Mouse (Mus musculus): Measurements from ENCODE around the gene Usp36. TPM values are rescaled to one million over a fixed set of nuclear protein-coding genes. Genes with fewer than 3 reads are reported as not detected.

Gene Usp36
- polyA plus RNA-seq, 1 experiment from 2014 or later = 21.3 TPM

DNA sequence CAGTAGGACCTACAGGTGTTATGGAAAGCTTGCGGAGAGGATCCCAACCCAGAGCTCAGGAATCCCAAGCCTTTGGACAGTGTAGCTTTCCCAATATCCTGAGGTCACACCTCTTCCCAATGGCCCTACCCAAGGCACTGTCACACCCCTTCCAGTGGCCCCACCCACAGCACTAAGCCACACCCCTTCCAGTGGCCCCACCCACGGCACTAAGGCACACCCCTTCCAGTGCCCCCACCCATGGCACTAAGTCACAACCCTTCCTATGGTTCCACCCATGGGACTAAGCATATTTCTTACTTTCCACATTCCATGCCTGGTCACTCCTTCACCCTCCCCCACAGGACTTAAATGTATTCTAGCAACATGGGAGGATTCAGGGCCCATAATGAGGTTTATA, 8.8 kb upstream of the Usp36 start:
- ATAC-seq (ENCODE audit: insufficient number of reproducible peaks, insufficient read depth, low FRiP score, low TSS enrichment, low read depth) = no peak
- Histone ChIP-seq H3K27ac (no peak overlapping the region), H3K27me3 (no peaks in the 10 kb centered on the region), H3K9ac (replicated peaks) (no peak overlapping the region), H3K9me3 (no peaks in the 10 kb centered on the region), H3K36me3 (peaks cover 35% of the 10 kb centered on the region), H3K4me2 (no peak overlapping the region), H3K4me1 (replicated peaks) (no peaks in the 10 kb centered on the region), H3K4me3 (replicated peaks) (no peak overlapping the region)
- WGBS = 84% methylated on average over 2 of the region's 2 CpGs

DNA sequence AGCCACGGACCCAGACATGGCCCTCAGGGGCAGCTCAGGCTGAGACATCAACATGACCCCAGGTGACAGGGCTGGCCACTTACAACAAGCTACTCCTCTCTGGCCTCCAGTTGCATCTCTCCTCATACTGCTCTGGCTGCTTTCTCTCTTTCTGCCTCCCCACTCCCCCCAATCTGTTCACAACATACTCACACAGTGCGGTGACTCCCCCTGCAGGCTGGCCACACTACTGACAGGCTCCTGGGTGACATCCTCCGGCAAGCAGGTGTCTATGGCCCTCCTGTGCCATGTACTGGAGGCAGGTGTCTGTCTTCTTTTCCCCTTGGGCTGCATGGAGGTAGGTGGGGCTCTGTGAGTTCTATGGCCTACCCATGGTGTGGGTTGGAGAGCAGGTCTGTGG, 7.9 kb upstream of the Usp36 start:
- Histone ChIP-seq H3K4me2 (no peak overlapping the region), H3K4me1 (replicated peaks) (no peaks in the 10 kb centered on the region), H3K27ac (no peak overlapping the region), H3K9me3 (no peaks in the 10 kb centered on the region), H3K4me3 (replicated peaks) (no peak overlapping the region), H3K27me3 (no peaks in the 10 kb centered on the region), H3K9ac (replicated peaks) (no peak overlapping the region), H3K36me3 (peaks cover 26% of the 10 kb centered on the region)
- WGBS = 76% methylated on average over 3 of the region's 3 CpGs
- no peak for ATAC-seq (ENCODE audit: insufficient number of reproducible peaks, insufficient read depth, low FRiP score, low TSS enrichment, low read depth)

DNA sequence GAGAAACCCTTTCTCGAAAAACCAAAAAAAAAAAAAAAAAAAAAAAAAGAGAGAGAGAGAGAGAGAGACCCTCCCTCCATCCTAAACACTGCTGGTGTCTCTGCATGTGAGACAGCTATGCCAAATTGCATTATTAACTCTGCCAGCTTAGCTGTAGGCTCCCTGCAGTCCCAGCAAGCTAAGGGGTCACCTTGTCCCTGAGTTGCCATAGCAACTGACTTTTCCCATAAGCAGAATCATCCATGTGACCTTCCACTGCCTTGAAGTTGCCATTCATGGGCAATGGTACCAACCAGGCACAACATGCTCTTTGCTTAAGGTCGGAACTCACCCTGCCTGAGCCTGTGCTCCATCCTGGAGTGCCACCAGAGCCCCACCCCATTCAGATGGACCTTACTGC, 5.0 kb upstream of the Usp36 start:
- no peak overlapping the region for H3K27ac ChIP-seq
- no peak overlapping the region for H3K4me2 ChIP-seq
- 83% methylated on average over 2 of the region's 2 CpGs for WGBS
- H3K4me3 ChIP-seq (replicated peaks) = no peak overlapping the region
- no peak for ATAC-seq (ENCODE audit: insufficient number of reproducible peaks, insufficient read depth, low FRiP score, low TSS enrichment, low read depth)
- H3K27me3 ChIP-seq = no peaks in the 10 kb centered on the region
- H3K9me3 ChIP-seq = no peaks in the 10 kb centered on the region
- H3K9ac ChIP-seq (replicated peaks) = no peak overlapping the region
- 0 out of 2 replicates have a peak, but pooled peaks cover 3% of the 10 kb centered on the region for H3K36me3 ChIP-seq
- H3K4me1 ChIP-seq (replicated peaks) = peaks cover 4% of the 10 kb centered on the region

DNA sequence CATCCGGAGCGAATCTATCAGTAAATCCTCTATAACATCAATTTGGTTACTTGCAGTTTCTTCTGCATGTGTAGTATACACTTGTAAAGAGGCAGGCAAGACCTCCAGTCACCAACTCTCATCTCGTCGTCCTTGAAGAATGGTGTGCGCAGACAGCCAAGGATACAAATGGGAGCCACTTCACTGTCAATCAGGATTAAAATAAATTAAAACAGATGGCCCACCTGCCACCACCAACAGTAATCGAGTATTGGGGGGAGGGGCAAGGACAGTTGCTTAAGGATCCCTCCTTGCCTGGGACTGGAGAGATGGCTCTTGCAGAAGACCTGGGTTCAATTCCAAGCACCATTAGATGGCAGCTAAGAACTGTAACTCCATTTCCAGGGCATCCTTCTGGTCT, 2.6 kb upstream of the Usp36 start:
- H3K27ac ChIP-seq = no peak overlapping the region
- H3K4me2 ChIP-seq = no peak overlapping the region
- H3K9ac ChIP-seq (replicated peaks) = no peak overlapping the region
- H3K4me3 ChIP-seq (replicated peaks) = no peak overlapping the region
- no peaks in the 10 kb centered on the region for H3K9me3 ChIP-seq
- peaks cover 1% of the 10 kb centered on the region for H3K36me3 ChIP-seq
- 65% methylated on average over 6 of the region's 6 CpGs for WGBS
- ATAC-seq (ENCODE audit: insufficient number of reproducible peaks, insufficient read depth, low FRiP score, low TSS enrichment, low read depth) = no peak
- H3K4me1 ChIP-seq (replicated peaks) = peaks cover 15% of the 10 kb centered on the region
- no peaks in the 10 kb centered on the region for H3K27me3 ChIP-seq

DNA sequence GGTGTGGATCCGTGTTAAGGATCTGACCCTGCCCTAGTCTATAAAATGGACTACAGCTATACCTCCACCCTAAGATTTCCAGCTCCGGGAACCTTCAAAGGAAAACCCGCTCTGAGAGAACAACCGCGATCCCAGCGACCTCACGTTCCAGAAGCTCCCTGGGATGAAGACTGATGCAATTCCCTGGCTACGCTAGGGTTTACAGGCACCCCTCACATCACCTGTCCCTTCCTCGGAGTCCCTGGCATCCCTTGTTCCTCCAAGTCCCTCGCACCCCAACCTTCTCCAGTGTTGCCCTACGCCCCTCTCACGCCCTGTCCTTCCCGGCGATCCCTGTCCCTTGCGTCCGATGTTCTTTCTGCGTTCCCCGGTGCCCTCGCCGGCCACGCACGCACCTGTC, 482 bp downstream of the Usp36 start:
- Histone ChIP-seq H3K4me3 (replicated peaks) (peak overlapping the region; percentile 82), H3K27me3 (no peaks in the 10 kb centered on the region), H3K4me1 (replicated peaks) (peaks cover 15% of the 10 kb centered on the region), H3K9ac (replicated peaks) (peak overlapping the region; percentile 81), H3K36me3 (peaks cover 32% of the 10 kb centered on the region), H3K27ac (peak overlapping the region; percentile 69), H3K9me3 (no peaks in the 10 kb centered on the region), H3K4me2 (peak overlapping the region; percentile 85)
- WGBS = 1% methylated on average over 22 of the region's 22 CpGs
- ATAC-seq (ENCODE audit: insufficient number of reproducible peaks, insufficient read depth, low FRiP score, low TSS enrichment, low read depth) = no peak; the same call in 1 of the 2 replicates

DNA sequence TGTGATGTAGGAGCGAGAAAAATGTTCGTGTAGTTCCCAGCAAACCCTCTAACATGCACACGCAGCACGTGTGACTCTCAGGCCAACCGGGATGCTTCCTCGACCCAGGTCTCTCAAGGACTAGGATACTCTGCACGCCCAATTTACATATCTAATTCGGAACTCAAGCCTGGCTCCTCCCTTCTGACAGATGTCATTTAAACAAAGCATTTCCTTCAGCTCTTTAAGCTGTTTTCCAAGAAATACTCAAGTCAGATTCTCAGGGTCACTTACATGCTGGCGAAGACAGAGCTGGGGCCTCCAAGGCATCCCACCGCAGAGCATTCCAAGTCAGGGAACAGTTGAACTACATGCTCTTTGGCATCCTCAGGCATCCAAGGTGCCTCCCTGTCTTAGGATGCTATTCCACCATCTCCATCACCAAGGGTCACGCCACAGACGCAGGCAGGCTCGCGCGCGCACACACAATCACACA, 970 bp downstream of the Usp36 start:
- no peak for ATAC-seq (ENCODE audit: insufficient number of reproducible peaks, insufficient read depth, low FRiP score, low TSS enrichment, low read depth)
- Histone ChIP-seq H3K4me3 (replicated peaks) (peak overlapping the region; percentile 82), H3K9ac (replicated peaks) (peak overlapping the region; percentile 81), H3K4me2 (peak overlapping the region; percentile 85), H3K27me3 (no peaks in the 10 kb centered on the region), H3K36me3 (peaks cover 37% of the 10 kb centered on the region), H3K9me3 (no peaks in the 10 kb centered on the region), H3K4me1 (replicated peaks) (peaks cover 15% of the 10 kb centered on the region), H3K27ac (no peak overlapping the region)
- under 1% methylated on average over 16 of the region's 16 CpGs for WGBS

DNA sequence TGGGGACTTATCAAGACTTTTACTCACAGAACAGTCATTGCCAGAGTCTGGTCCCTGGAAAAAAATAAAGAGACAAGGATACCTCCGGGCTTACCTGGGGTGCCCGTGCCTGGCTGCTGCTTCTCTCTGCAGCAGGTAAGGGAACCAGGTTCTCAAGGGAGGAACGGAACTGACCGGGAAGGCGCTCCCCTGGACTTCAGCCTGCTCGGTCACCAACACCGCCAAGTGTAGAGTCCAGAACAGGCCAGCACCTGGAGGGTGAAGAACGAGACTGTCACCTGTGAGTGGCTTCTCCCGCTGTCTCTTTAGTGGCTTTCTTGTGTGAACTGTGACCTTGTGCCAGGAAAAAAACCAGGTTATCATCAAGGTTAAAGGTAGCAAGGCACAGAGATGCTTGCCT, 2.5 kb downstream of the Usp36 start:
- 90% methylated on average over 9 of the region's 9 CpGs for WGBS
- no peak overlapping the region for H3K4me2 ChIP-seq
- H3K9me3 ChIP-seq = no peaks in the 10 kb centered on the region
- no peak overlapping the region for H3K27ac ChIP-seq
- H3K36me3 ChIP-seq = peaks cover 52% of the 10 kb centered on the region
- ATAC-seq (ENCODE audit: insufficient number of reproducible peaks, insufficient read depth, low FRiP score, low TSS enrichment, low read depth) = no peak
- H3K9ac ChIP-seq (replicated peaks) = no peak overlapping the region
- H3K4me3 ChIP-seq (replicated peaks) = no peak overlapping the region
- no peaks in the 10 kb centered on the region for H3K27me3 ChIP-seq
- peaks cover 15% of the 10 kb centered on the region for H3K4me1 ChIP-seq (replicated peaks)

DNA sequence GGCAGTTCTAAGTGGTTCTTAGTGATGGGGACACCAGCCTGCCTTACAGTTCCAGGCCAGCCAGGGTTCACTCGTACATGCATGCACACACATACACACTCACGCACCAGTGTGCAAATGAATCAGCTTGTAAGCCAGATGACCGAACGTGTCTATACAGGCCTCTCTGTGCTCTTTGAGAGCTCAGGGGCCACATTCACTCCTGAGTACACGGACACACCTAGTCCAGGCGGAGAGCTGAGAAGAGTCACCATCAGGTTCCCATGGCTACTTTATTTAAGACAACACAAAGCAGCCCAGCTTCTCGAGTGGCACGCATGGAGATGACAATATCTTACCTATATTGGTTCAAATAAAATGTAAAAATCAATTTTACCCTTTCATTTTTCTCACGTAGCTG, 3.6 kb downstream of the Usp36 start:
- ATAC-seq (ENCODE audit: insufficient number of reproducible peaks, insufficient read depth, low FRiP score, low TSS enrichment, low read depth) = no peak
- Histone ChIP-seq H3K27me3 (no peaks in the 10 kb centered on the region), H3K36me3 (peaks cover 64% of the 10 kb centered on the region), H3K4me3 (replicated peaks) (no peak overlapping the region), H3K9ac (replicated peaks) (no peak overlapping the region), H3K4me1 (replicated peaks) (peaks cover 15% of the 10 kb centered on the region), H3K9me3 (no peaks in the 10 kb centered on the region), H3K4me2 (no peak overlapping the region), H3K27ac (no peak overlapping the region)
- 91% methylated on average over 9 of the region's 9 CpGs for WGBS

DNA sequence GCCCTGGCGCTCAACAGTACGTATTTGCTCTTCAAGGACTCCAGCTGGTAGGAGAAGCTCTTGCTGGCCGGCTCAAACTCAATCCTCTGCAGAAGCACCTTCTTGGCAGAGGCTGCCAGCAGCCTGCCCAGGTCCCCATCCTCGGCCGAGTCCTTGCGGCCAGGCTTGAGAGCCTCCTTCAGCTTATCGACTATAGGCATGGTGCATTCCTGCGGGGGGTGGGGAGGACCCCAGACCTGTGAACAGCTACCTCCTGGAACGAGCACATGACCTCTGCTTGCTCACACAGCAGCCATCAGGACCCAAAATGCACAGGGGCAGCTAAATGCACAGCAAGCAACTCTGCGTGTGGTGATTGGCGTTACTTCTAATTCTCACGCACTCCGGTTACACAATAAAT, 4.3 kb downstream of the Usp36 start:
- Histone ChIP-seq H3K4me2 (no peak overlapping the region), H3K4me1 (replicated peaks) (peaks cover 13% of the 10 kb centered on the region), H3K9me3 (no peaks in the 10 kb centered on the region), H3K9ac (replicated peaks) (no peak overlapping the region), H3K36me3 (peaks cover 68% of the 10 kb centered on the region), H3K27ac (no peak overlapping the region), H3K27me3 (no peaks in the 10 kb centered on the region), H3K4me3 (replicated peaks) (no peak overlapping the region)
- 91% methylated on average over 13 of the region's 13 CpGs for WGBS
- no peak for ATAC-seq (ENCODE audit: insufficient number of reproducible peaks, insufficient read depth, low FRiP score, low TSS enrichment, low read depth)

DNA sequence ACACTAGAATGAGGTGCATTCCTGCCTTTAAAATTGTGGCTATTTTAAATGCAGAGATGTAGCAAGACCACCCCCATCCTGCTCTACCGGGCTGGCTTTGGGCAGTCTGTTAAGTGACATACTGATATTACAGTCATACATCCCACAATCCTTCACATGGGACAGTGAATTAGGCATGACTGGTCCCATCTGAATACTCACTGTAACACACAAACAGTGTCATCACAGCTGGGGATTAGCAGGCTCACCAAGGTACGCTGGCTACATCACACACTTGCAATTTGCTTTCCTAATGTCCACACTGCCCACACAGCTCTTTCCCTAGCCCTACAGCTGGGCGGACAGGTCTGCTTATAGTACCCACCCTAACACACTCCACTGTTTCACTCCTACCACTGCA, 9.8 kb downstream of the Usp36 start:
- no peak overlapping the region for H3K4me2 ChIP-seq
- ATAC-seq (ENCODE audit: insufficient number of reproducible peaks, insufficient read depth, low FRiP score, low TSS enrichment, low read depth) = no peak
- H3K27ac ChIP-seq = no peak overlapping the region
- H3K9me3 ChIP-seq = no peaks in the 10 kb centered on the region
- H3K4me3 ChIP-seq (replicated peaks) = no peak overlapping the region
- no peaks in the 10 kb centered on the region for H3K4me1 ChIP-seq (replicated peaks)
- no peak overlapping the region for H3K9ac ChIP-seq (replicated peaks)
- peaks cover 98% of the 10 kb centered on the region for H3K36me3 ChIP-seq
- no peaks in the 10 kb centered on the region for H3K27me3 ChIP-seq
- 93% methylated on average over 3 of the region's 3 CpGs for WGBS

DNA sequence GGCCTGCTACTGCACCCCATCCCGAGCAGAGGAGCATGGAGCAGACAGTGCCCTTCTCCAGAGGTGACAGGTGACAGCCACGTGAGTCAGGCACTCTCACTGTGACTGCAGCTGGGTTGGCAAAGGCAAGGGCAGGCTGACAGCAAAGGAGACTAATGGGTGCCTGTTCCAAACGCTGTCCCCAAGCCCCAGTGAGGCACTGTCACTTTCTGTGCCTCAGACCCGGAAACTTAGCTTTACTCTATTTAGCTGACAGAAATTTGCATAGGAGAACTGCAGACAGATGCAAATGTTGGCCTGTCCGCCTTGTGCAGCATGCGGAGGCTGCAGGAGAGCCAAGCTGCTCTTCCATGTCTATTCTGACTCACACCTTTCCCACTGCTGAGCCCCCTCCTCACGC, 13.7 kb downstream of the Usp36 start:
- Histone ChIP-seq H3K27me3 (no peaks in the 10 kb centered on the region), H3K4me2 (no peak overlapping the region), H3K9me3 (no peaks in the 10 kb centered on the region), H3K36me3 (peaks cover 98% of the 10 kb centered on the region), H3K27ac (no peak overlapping the region), H3K4me1 (replicated peaks) (no peaks in the 10 kb centered on the region), H3K9ac (replicated peaks) (no peak overlapping the region), H3K4me3 (replicated peaks) (no peak overlapping the region)
- 92% methylated on average over 7 of the region's 7 CpGs for WGBS
- no peak for ATAC-seq (ENCODE audit: insufficient number of reproducible peaks, insufficient read depth, low FRiP score, low TSS enrichment, low read depth)

DNA sequence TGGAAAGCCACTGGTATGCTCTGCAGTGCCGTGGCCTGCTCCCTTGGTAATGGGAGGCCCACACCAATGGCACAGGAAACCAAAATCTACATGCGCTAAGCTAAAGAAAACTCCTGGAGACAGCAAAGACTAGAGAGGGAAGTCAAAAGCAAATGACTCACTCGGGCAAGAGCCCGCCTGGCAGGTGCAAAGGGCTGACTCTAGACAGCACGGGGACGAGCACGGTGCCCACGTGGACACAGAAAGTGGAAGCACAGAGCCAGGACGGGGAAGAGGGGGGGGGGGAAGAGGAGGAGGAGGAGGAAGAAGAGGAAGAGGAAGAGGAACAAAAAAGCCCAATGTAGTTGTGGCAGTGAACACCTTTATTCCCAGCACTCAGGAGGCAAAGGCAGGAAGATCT, 15.0 kb downstream of the Usp36 start:
- WGBS = 97% methylated on average over 9 of the region's 9 CpGs

More for the DNA sequence above, 15.0 kb downstream of the Usp36 start:
- no peak overlapping the region for H3K27ac ChIP-seq
- no peak overlapping the region for H3K9ac ChIP-seq (replicated peaks)
- no peak overlapping the region for H3K4me3 ChIP-seq (replicated peaks)
- ATAC-seq (ENCODE audit: insufficient number of reproducible peaks, insufficient read depth, low FRiP score, low TSS enrichment, low read depth) = no peak
- H3K27me3 ChIP-seq = no peaks in the 10 kb centered on the region
- H3K9me3 ChIP-seq = no peaks in the 10 kb centered on the region
- no peaks in the 10 kb centered on the region for H3K4me1 ChIP-seq (replicated peaks)
- H3K36me3 ChIP-seq = peaks cover 98% of the 10 kb centered on the region
- H3K4me2 ChIP-seq = no peak overlapping the region
